Mouse (Mus musculus) neural tube, postnatal 0 days (tissue): Measurements from ENCODE around the gene Myrip. TPM values are rescaled to one million over a fixed set of nuclear protein-coding genes. Genes with fewer than 3 reads are reported as not detected.

Experiments
- polyA plus RNA-seq: library from polyadenylated mRNA; unstranded; fragments of >200 nt; fragmentation: Nextera tagmentation; extraction: Ambion mirVana; gene quantifications from 2 replicates; pipeline ENCODE4 v1.2.1, GENCODE M21; 2015

Gene Myrip
- polyA plus RNA-seq = 10.6 and 11.3 TPM in 2 replicates

GRCm38 (mm10) chr9:120301213-120301612, at the start of gene Myrip:
Myrip (plus strand) TSS chr9:120301513.

GRCm38 (mm10) chr9:120492010-120492399, 190.7 kb downstream of the Myrip start, which contains the start of gene Eif1b:
Eif1b (plus strand) TSS chr9:120492232.

Other genes with a start within 250 kb of the Myrip start
- gene Cx3cr1, start 231.6 kb upstream of the Myrip start, polyA plus RNA-seq = 18.0 and 20.0 TPM in 2 replicates
- not detected in 2 replicates for gene Ccr8, start 209.4 kb upstream of the Myrip start, polyA plus RNA-seq
- gene Slc25a38, start 191.1 kb upstream of the Myrip start, polyA plus RNA-seq = 42.0 and 45.4 TPM in 2 replicates
- gene Rpsa, start 173.8 kb upstream of the Myrip start, polyA plus RNA-seq = 890 and 945 TPM in 2 replicates
- gene Mobp, start 151.8 kb upstream of the Myrip start, polyA plus RNA-seq = 4.1 and 18.4 TPM in 2 replicates
- gene Eif1b, start 190.7 kb downstream of the Myrip start, polyA plus RNA-seq = 349 and 377 TPM in 2 replicates
- 6.3 and 7.6 TPM in 2 replicates for gene Entpd3, start 238.3 kb downstream of the Myrip start, polyA plus RNA-seq